Mouse (Mus musculus): ENCODE results near the gene Atg10. TPM values are rescaled to one million over a fixed set of nuclear protein-coding genes. Genes with fewer than 3 reads are reported as not detected.

Atg10 gene
- polyA plus RNA-seq, 1 experiment from 2014 or later = 16.3 TPM

DNA sequence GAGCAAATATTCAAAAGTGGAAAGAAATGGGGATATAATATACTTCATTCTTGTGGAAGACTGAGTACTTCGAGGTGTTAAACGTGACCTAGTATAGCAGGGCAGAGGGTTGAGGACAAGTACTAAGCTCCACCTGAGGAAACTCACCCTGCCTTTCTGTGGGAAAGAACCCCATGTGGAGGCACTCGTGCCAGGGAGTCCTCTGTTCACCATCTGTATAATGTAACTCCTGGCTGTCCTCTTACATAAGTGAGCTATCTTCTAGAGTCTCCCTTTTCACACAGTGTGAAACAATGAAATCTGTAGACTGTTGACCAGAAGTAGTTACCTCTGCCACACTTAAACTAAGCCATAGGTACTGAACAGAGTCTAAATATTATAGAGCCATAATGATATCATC lies 63.2 kb downstream of the Atg10 start:
- Histone ChIP-seq H3K4me3 (ENCODE audit: low read depth, low read length) (no peak overlapping the region), H3K27ac (replicated peaks; ENCODE audit: low read depth, low read length) (no peak overlapping the region), H3K4me1 (ENCODE audit: control insufficient read depth, insufficient read depth, low read length) (no peaks in the 10 kb centered on the region), H3K9ac (replicated peaks; ENCODE audit: low read length) (no peak overlapping the region), H3K4me2 (ENCODE audit: low read depth, low read length) (no peak overlapping the region), H3K9me3 (replicated peaks; ENCODE audit: control insufficient read depth, low read length) (no peaks in the 10 kb centered on the region), H3K36me3 (replicated peaks; ENCODE audit: control insufficient read depth, insufficient read depth, low read depth, low read length) (no peaks in the 10 kb centered on the region), H3K27me3 (ENCODE audit: control insufficient read depth, insufficient read depth, low read length) (no peaks in the 10 kb centered on the region)
- WGBS = 93% methylated on average over 3 of the region's 3 CpGs
- DNase-seq (ENCODE audit: low spot score) (no peak), ATAC-seq (replicated peaks; ENCODE audit: insufficient number of reproducible peaks, low FRiP score, low TSS enrichment, low read depth) (no peak)

- Histone ChIP-seq H3K4me3 (ENCODE audit: low read depth, low read length) (no peak overlapping the region), H3K36me3 (replicated peaks; ENCODE audit: control insufficient read depth, insufficient read depth, low read depth, low read length) (no peaks in the 10 kb centered on the region), H3K27me3 (ENCODE audit: control insufficient read depth, insufficient read depth, low read length) (no peaks in the 10 kb centered on the region), H3K4me2 (ENCODE audit: low read depth, low read length) (no peak overlapping the region), H3K9ac (replicated peaks; ENCODE audit: low read length) (no peak overlapping the region), H3K27ac (replicated peaks; ENCODE audit: low read depth, low read length) (no peak overlapping the region), H3K9me3 (replicated peaks; ENCODE audit: control insufficient read depth, low read length) (no peaks in the 10 kb centered on the region), H3K4me1 (ENCODE audit: control insufficient read depth, insufficient read depth, low read length) (no peaks in the 10 kb centered on the region)
- WGBS = 55% methylated on average over 2 of the region's 2 CpGs
- DNase-seq (ENCODE audit: low spot score) = no peak
- no peak for ATAC-seq (replicated peaks; ENCODE audit: insufficient number of reproducible peaks, low FRiP score, low TSS enrichment, low read depth)
Measured at GRCm38 (mm10) chr13:91159881-91160280, 63.9 kb downstream of the Atg10 start.

DNA sequence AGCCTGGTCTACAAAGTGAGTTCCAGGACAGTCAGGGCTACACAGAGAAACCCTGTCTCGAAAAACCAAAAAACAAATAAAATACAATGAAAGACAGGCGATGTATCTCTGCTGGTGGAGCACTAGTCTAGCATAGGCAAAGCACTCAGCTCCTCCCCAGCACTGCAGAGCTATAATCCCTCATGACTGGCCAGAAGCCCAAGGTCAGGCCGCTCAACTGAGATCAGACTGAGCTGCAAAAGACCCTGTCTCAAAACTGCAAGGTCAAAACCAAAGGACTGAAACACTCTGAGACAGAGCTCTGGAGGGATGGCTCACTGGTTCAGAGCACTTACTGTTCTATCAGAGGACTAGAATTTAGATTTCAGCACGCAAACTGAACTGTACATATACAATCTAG lies 65.8 kb downstream of the Atg10 start:
- DNase-seq (ENCODE audit: low spot score) (no peak), ATAC-seq (replicated peaks; ENCODE audit: insufficient number of reproducible peaks, low FRiP score, low TSS enrichment, low read depth) (no peak)
- 93% methylated on average over 4 of the region's 4 CpGs for WGBS
- Histone ChIP-seq H3K9me3 (replicated peaks; ENCODE audit: control insufficient read depth, low read length) (no peaks in the 10 kb centered on the region), H3K9ac (replicated peaks; ENCODE audit: low read length) (no peak overlapping the region), H3K4me1 (ENCODE audit: control insufficient read depth, insufficient read depth, low read length) (no peaks in the 10 kb centered on the region), H3K36me3 (replicated peaks; ENCODE audit: control insufficient read depth, insufficient read depth, low read depth, low read length) (no peaks in the 10 kb centered on the region), H3K27me3 (ENCODE audit: control insufficient read depth, insufficient read depth, low read length) (no peaks in the 10 kb centered on the region), H3K27ac (replicated peaks; ENCODE audit: low read depth, low read length) (no peak overlapping the region), H3K4me2 (ENCODE audit: low read depth, low read length) (no peak overlapping the region), H3K4me3 (ENCODE audit: low read depth, low read length) (no peak overlapping the region)

- ATAC-seq (replicated peaks; ENCODE audit: insufficient number of reproducible peaks, low FRiP score, low TSS enrichment, low read depth) = no peak
- Histone ChIP-seq H3K9me3 (replicated peaks; ENCODE audit: control insufficient read depth, low read length) (no peaks in the 10 kb centered on the region), H3K4me3 (ENCODE audit: low read depth, low read length) (no peak overlapping the region), H3K27me3 (ENCODE audit: control insufficient read depth, insufficient read depth, low read length) (no peaks in the 10 kb centered on the region), H3K27ac (replicated peaks; ENCODE audit: low read depth, low read length) (no peak overlapping the region), H3K36me3 (replicated peaks; ENCODE audit: control insufficient read depth, insufficient read depth, low read depth, low read length) (no peaks in the 10 kb centered on the region), H3K4me2 (ENCODE audit: low read depth, low read length) (no peak overlapping the region), H3K4me1 (ENCODE audit: control insufficient read depth, insufficient read depth, low read length) (no peaks in the 10 kb centered on the region), H3K9ac (replicated peaks; ENCODE audit: low read length) (no peak overlapping the region)
- DNase-seq (ENCODE audit: low spot score) = no peak
Measured at GRCm38 (mm10) chr13:91157429-91157828, 66.3 kb downstream of the Atg10 start.

GRCm38 (mm10) chr13:91156949-91157348 lies 66.8 kb downstream of the Atg10 start:
- ATAC-seq (replicated peaks; ENCODE audit: insufficient number of reproducible peaks, low FRiP score, low TSS enrichment, low read depth) (no peak), DNase-seq (ENCODE audit: low spot score) (no peak)
- no peaks in the 10 kb centered on the region for H3K36me3 ChIP-seq (replicated peaks; ENCODE audit: control insufficient read depth, insufficient read depth, low read depth, low read length)
- H3K4me3 ChIP-seq (ENCODE audit: low read depth, low read length) = no peak overlapping the region
- no peak overlapping the region for H3K4me2 ChIP-seq (ENCODE audit: low read depth, low read length)
- H3K9ac ChIP-seq (replicated peaks; ENCODE audit: low read length) = no peak overlapping the region
- H3K27ac ChIP-seq (replicated peaks; ENCODE audit: low read depth, low read length) = no peak overlapping the region
- H3K4me1 ChIP-seq (ENCODE audit: control insufficient read depth, insufficient read depth, low read length) = no peaks in the 10 kb centered on the region
- WGBS = 93% methylated on average over 2 of the region's 2 CpGs
- H3K9me3 ChIP-seq (replicated peaks; ENCODE audit: control insufficient read depth, low read length) = no peaks in the 10 kb centered on the region
- no peaks in the 10 kb centered on the region for H3K27me3 ChIP-seq (ENCODE audit: control insufficient read depth, insufficient read depth, low read length)

DNA sequence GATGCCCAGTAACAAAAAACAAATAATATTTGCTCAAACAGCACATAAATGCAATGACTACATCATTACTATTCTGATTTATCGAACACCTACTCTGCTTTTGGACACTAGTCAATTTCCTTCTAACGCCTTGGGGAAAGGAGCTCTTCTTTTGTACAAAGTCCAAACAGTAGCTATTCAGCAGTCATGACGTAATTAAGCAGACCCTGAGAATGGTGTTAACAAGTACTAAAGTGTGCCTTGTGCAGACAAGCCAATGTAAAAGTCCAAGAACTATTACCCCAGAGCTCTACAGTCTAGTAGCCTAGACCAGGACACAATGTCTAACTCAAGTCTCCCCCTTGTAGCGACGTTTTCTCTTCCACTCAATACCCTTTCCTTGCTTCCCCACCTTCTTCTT lies 67.5 kb downstream of the Atg10 start:
- Histone ChIP-seq H3K36me3 (replicated peaks; ENCODE audit: control insufficient read depth, insufficient read depth, low read depth, low read length) (no peaks in the 10 kb centered on the region), H3K27me3 (ENCODE audit: control insufficient read depth, insufficient read depth, low read length) (no peaks in the 10 kb centered on the region), H3K4me1 (ENCODE audit: control insufficient read depth, insufficient read depth, low read length) (no peaks in the 10 kb centered on the region), H3K9me3 (replicated peaks; ENCODE audit: control insufficient read depth, low read length) (no peaks in the 10 kb centered on the region), H3K9ac (replicated peaks; ENCODE audit: low read length) (no peak overlapping the region), H3K4me2 (ENCODE audit: low read depth, low read length) (no peak overlapping the region), H3K4me3 (ENCODE audit: low read depth, low read length) (no peak overlapping the region), H3K27ac (replicated peaks; ENCODE audit: low read depth, low read length) (no peak overlapping the region)
- WGBS = 89% methylated on average over 5 of the region's 5 CpGs
- DNase-seq (ENCODE audit: low spot score) (no peak), ATAC-seq (replicated peaks; ENCODE audit: insufficient number of reproducible peaks, low FRiP score, low TSS enrichment, low read depth) (no peak)

GRCm38 (mm10) chr13:91155429-91156207 lies 68.2 kb downstream of the Atg10 start:
- H3K9me3 ChIP-seq (replicated peaks; ENCODE audit: control insufficient read depth, low read length) = no peaks in the 10 kb centered on the region
- no peak overlapping the region for H3K4me3 ChIP-seq (ENCODE audit: low read depth, low read length)
- ATAC-seq (replicated peaks; ENCODE audit: insufficient number of reproducible peaks, low FRiP score, low TSS enrichment, low read depth) (no peak), DNase-seq (ENCODE audit: low spot score) (no peak)
- H3K36me3 ChIP-seq (replicated peaks; ENCODE audit: control insufficient read depth, insufficient read depth, low read depth, low read length) = no peaks in the 10 kb centered on the region
- no peak overlapping the region for H3K4me2 ChIP-seq (ENCODE audit: low read depth, low read length)
- no peak overlapping the region for H3K9ac ChIP-seq (replicated peaks; ENCODE audit: low read length)
- no peak overlapping the region for H3K27ac ChIP-seq (replicated peaks; ENCODE audit: low read depth, low read length)
- no peaks in the 10 kb centered on the region for H3K27me3 ChIP-seq (ENCODE audit: control insufficient read depth, insufficient read depth, low read length)
- WGBS = 75% methylated on average over 4 of the region's 4 CpGs
- H3K4me1 ChIP-seq (ENCODE audit: control insufficient read depth, insufficient read depth, low read length) = no peaks in the 10 kb centered on the region

DNA sequence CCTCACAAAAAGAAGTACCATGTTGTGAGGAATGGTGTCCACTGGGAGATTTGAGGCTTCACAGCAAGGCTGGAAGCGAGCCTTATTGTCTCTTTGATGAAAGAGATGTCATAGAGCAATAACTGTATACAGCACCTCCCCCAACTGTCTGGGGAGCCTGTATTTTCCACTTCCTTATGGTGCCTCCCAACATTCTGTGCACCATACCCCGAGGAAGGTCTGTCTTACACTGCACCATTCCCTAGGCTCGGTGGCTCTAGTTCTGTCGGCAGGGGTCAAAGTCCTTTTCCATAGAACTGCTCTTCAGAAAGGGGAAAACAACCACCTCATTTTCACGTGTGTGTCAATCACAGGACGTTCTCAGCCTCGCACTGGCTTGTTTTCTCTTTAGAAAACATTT lies 69.1 kb downstream of the Atg10 start:
- no peak overlapping the region for H3K9ac ChIP-seq (replicated peaks; ENCODE audit: low read length)
- no peak overlapping the region for H3K27ac ChIP-seq (replicated peaks; ENCODE audit: low read depth, low read length)
- no peaks in the 10 kb centered on the region for H3K9me3 ChIP-seq (replicated peaks; ENCODE audit: control insufficient read depth, low read length)
- no peak overlapping the region for H3K4me2 ChIP-seq (ENCODE audit: low read depth, low read length)
- WGBS = 78% methylated on average over 7 of the region's 7 CpGs
- ATAC-seq (replicated peaks; ENCODE audit: insufficient number of reproducible peaks, low FRiP score, low TSS enrichment, low read depth) = no peak
- no peak for DNase-seq (ENCODE audit: low spot score)
- no peaks in the 10 kb centered on the region for H3K4me1 ChIP-seq (ENCODE audit: control insufficient read depth, insufficient read depth, low read length)
- no peaks in the 10 kb centered on the region for H3K27me3 ChIP-seq (ENCODE audit: control insufficient read depth, insufficient read depth, low read length)
- no peaks in the 10 kb centered on the region for H3K36me3 ChIP-seq (replicated peaks; ENCODE audit: control insufficient read depth, insufficient read depth, low read depth, low read length)
- H3K4me3 ChIP-seq (ENCODE audit: low read depth, low read length) = no peak overlapping the region
